Mouse (Mus musculus) left cerebral cortex, adult 2 months (tissue): ENCODE results near the gene Gid8. TPM values are rescaled to one million over a fixed set of nuclear protein-coding genes. Genes with fewer than 3 reads are reported as not detected.

Experiments used
- DNase-seq, 2 experiments: peaks; one replicate each; pipeline ENCODE4 v3.0.0; 2021 to 2022; ENCODE audit warnings: low spot score in 2 of 2, mixed read lengths in 1 of 2; ENCODE audit errors: extremely low spot score in 1 of 2
- H3K27ac ChIP-seq: fragments of 200-600 bp; 2 replicates; pipeline ENCODE4 v1.8.1; 2022
- H3K4me3 ChIP-seq: fragments of 200-600 bp; 2 replicates; pipeline ENCODE4 v1.8.1; 2022
- CTCF ChIP-seq: fragments of 200-600 bp; IDR thresholded peaks from 2 replicates; pipeline ENCODE4 v1.8.1; 2022; ENCODE audit warnings: antibody characterized with exemption, mild to moderate bottlenecking, moderate library complexity
- intact Hi-C: fragments of 180-260 bp; cut with DNase I; formaldehyde crosslinking; loops from one replicate; pipeline ENCODE4 v1.15.1; 2025
- total RNA-seq, 2 experiments: library from RNA; stranded (reverse); gene quantifications; 2 replicates each; pipeline ENCODE4 v1.2.3; 2021

Gid8 gene
- total RNA-seq, 2 experiments from 2014 or later: 62.9 to 65.5 TPM

DNA sequence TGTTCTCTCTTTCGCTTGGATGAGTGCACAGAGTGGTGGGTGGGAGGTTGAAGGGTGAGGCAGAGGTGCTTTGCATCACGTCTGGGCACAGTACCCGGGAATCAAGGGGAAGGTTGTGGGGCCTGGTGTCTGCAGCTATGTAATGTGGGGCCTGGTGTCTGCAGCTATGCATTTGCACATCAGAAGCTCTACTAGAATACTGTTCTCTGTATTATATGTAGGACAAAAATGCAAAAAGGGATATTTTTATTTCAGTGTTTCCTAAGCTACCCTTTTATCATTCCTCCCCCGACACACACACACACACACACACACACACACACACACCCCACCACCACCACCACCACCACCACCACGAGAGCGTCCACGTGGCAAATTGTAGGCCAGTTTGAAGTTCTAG, 25.3 kb downstream of the Gid8 start:
- intact Hi-C loops: no loop called here
- no peak for TF ChIP-seq CTCF
- no peak overlapping the region for H3K4me3 ChIP-seq
- peak overlapping the region; percentile 83 for H3K27ac ChIP-seq
- DNase-seq: no peak

DNA sequence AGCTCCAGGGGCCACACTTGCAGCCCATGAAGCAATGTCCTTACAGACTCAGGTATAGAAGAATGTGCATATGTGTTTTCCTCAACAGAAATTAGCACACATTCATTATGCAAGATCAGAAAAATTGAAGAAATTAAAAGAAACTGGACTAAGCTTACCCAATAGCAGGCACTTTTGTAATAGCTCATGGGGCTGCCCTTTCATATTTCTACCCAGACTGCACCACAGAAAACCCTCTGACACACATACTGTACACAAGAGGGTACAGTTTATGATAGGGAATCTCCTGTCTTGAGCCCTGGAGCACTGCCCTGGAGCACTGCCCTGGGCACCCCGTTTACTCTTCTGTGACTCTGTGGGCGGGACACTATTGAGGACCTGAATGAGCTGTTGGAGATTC, 28.1 kb downstream of the Gid8 start:
- intact Hi-C loops: no loop called here
- Histone ChIP-seq H3K4me3 (no peak overlapping the region), H3K27ac (no peak overlapping the region)
- no peak for TF ChIP-seq CTCF
- DNase-seq: no peak

DNA sequence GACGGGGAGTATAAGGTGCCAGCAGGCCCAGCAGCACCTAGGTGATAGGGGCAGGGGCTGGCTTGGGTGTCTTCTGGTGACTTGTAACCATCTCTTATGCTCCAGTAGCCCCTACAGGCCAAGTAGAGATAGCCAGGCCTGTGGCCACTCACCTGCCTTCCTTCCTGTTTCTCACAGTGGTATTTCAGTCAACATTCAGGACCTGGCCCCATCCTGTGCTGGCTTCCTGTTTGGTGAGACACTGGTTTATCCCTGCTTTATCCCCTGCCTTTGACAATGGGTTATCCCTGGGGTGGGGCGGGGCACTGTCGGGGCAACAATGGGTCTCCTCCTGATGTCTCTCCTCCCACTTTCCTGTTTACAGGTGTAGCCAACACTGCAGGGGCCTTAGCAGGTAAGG, 30.4 kb downstream of the Gid8 start:
- TF ChIP-seq CTCF: no peak; the same call in 1 of the 2 replicates
- H3K27ac ChIP-seq: no peak overlapping the region
- H3K4me3 ChIP-seq: no peak overlapping the region
- intact Hi-C loops: loop anchor here (10.0 kb wide), 1 partner anchor 266 kb away; no protein-coding TSS in a partner anchor
- no peak for DNase-seq

GRCm38 (mm10) chr2:180741421-180741820, 31.5 kb downstream of the Gid8 start:
- no peak for TF ChIP-seq CTCF
- DNase-seq: no peak
- H3K4me3 ChIP-seq: no peak overlapping the region
- H3K27ac ChIP-seq: no peak overlapping the region
- intact Hi-C loops: loop anchor here (10.0 kb wide), 1 partner anchor 267 kb away; no protein-coding TSS in a partner anchor

GRCm38 (mm10) chr2:180742820-180743219, 32.9 kb downstream of the Gid8 start:
- intact Hi-C loops: loop anchor here (10.0 kb wide), 1 partner anchor 268 kb away; no protein-coding TSS in a partner anchor
- no peak overlapping the region for H3K4me3 ChIP-seq
- TF ChIP-seq CTCF: no peak
- H3K27ac ChIP-seq: no peak overlapping the region
- no peak for DNase-seq

GRCm38 (mm10) chr2:180743321-180743720, 33.4 kb downstream of the Gid8 start:
- Histone ChIP-seq H3K4me3 (no peak overlapping the region), H3K27ac (no peak overlapping the region)
- intact Hi-C loops: loop anchor here (10.0 kb wide), 1 partner anchor 269 kb away; no protein-coding TSS in a partner anchor
- TF ChIP-seq CTCF: no peak
- no peak for DNase-seq

- intact Hi-C loops: loop anchor here (1.0 to 10.0 kb wide), 5 partner anchors 34 to 271 kb away; no protein-coding TSS in a partner anchor
- no peak overlapping the region for H3K4me3 ChIP-seq
- H3K27ac ChIP-seq: no peak overlapping the region
- TF ChIP-seq CTCF: peak; percentile 100
- DNase-seq: peak; percentile 82 to 89
Measured at GRCm38 (mm10) chr2:180745248-180745927, 35.5 kb downstream of the Gid8 start.

DNA sequence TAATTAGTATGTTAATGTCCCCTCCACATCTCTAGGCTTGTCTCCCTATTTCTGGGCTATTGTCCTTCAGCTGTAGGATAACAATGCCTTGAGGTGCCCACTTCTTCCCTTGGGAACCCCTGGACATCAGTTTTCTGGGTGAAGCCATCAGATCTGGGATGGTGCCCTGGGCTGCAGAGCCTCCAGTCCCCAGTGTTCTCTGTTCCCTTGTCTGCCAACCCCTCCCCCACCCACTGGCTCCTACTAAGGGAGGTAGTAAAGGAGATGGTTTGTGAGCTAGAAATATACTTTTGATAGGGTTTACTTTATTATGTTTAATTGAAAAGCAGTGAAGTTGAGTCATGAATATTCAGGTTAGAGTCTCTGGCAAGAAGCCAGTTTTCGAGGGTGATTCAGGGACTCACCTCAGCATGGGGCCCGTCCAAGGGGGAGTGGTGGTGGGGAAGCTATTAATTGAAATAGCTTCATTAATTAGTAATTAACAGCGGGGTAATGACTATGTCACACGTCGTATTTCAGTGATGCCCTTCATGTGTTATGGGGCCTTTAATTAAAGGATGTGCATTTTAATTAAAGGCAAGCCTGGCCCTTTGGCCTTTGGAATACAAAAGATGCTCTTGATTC, 36.8 kb downstream of the Gid8 start:
- TF ChIP-seq CTCF: no peak
- intact Hi-C loops: loop anchor here (5.0 to 10.0 kb wide), 2 partner anchors 89 to 272 kb away; no protein-coding TSS in a partner anchor
- no peak overlapping the region for H3K27ac ChIP-seq
- no peak overlapping the region for H3K4me3 ChIP-seq
- no peak for DNase-seq

DNA sequence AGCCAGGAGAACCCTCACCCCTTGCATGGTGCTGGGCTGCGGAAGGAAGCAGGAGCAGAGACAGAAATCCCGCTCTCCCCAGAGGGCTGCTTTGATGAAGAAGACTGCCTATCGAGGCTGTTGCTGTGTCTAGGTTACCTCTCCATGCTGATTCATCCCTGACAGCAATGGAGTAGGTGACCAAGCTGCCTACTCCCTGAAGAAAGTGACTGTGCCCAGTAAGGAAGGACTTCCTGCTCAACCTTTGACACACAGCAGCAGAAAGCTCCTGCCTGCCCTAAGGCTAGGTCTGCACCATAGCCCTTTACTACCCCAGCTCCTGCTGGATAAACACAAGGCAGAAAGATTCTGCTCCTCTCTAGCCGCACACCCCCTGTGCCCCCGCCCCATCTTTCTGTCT, 39.0 kb downstream of the Gid8 start:
- H3K27ac ChIP-seq: no peak overlapping the region
- no peak for DNase-seq
- no peak overlapping the region for H3K4me3 ChIP-seq
- no peak for TF ChIP-seq CTCF
- intact Hi-C loops: loop anchor here (5.0 to 10.0 kb wide), 2 partner anchors 92 to 274 kb away; no protein-coding TSS in a partner anchor

GRCm38 (mm10) chr2:180754976-180755688, 45.2 kb downstream of the Gid8 start:
- Histone ChIP-seq H3K4me3 (no peak overlapping the region), H3K27ac (no peak overlapping the region)
- intact Hi-C loops: loop anchor here (10.0 kb wide), 1 partner anchor 470 kb away; the partner anchor contains the start of gene Rbbp8nl
- no peak for TF ChIP-seq CTCF
- no peak for DNase-seq

DNA sequence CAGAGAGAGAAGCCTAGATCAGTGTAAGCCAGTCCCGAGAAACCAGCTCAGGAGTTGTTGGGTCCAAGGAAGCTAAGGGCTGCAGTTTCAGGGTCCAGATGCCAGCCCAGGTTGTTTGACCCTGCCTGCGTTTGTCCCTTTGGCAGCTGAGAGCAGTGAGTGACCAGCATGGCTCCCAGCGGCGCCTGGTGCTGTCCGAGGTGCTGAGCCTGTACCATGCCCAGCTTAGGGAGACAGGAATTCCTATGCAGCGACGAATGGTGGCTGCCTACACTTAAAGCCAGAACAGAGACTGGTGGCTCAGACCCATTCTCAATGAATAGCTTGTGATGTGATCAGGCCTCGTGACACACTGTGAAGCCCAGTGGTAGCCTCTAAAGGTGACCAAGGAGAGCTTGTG, 46.0 kb downstream of the Gid8 start:
- no peak overlapping the region for H3K27ac ChIP-seq
- intact Hi-C loops: loop anchor here (10.0 kb wide), 1 partner anchor 471 kb away; the partner anchor contains the start of gene Rbbp8nl
- no peak overlapping the region for H3K4me3 ChIP-seq
- no peak for TF ChIP-seq CTCF
- no peak for DNase-seq

GRCm38 (mm10) chr2:180756786-180757185, 46.9 kb downstream of the Gid8 start:
- Histone ChIP-seq H3K27ac (no peak overlapping the region), H3K4me3 (no peak overlapping the region)
- intact Hi-C loops: loop anchor here (10.0 kb wide), 1 partner anchor 472 kb away; the partner anchor contains the start of gene Rbbp8nl
- no peak for TF ChIP-seq CTCF
- no peak for DNase-seq
